Mouse (Mus musculus): ENCODE results near the gene Wscd1. TPM values are rescaled to one million over a fixed set of nuclear protein-coding genes. Genes with fewer than 3 reads are reported as not detected.

The Wscd1 gene
- total RNA-seq (2023), result under 1 TPM; 0.20 to 0.76 TPM

DNA sequence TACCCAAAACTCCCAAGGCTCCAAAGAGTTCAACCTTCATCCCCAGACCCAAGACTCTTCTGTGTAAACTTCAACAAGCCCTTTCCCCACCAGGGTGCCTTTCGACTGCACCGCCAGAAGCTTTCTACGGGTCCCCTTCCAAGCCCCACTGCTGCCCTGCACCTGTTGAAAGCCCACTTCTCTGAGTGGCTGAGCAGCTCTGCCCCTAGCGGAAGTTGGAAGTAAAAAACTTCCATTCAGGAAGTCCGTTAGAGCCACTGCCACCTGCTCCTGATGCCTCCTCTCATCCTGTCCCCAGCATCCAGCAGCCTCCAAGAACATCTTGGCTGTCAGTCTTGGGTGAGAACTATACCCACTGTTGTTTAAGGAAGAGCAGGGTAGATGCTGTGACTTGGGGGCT is at the start of gene Wscd1:
Gene Wscd1, plus strand, starts transcription at position 250 of the 400 bp plus-strand sequence.

